Mouse (Mus musculus) ES-E14 (cell line): ENCODE measurements around the gene Gm20458. TPM values are rescaled to one million over a fixed set of nuclear protein-coding genes. Genes with fewer than 3 reads are reported as not detected.

Source experiments
- DNase-seq: peaks from one replicate; pipeline ENCODE4 v3.0.0-alpha.2; 2013; ENCODE audit warnings: low read depth, low spot score
- H3K27ac ChIP-seq: 2 replicates; pipeline ENCODE4 v1.5.1; 2012; ENCODE audit warnings: low read depth, mild to moderate bottlenecking, low read length, moderate library complexity, mixed read lengths; ENCODE audit not compliant: poor library complexity, insufficient read depth, severe bottlenecking
- H3K36me3 ChIP-seq: 2 replicates; pipeline ENCODE4 v1.6.1; 2012; ENCODE audit warnings: mild to moderate bottlenecking, low read length, moderate library complexity, mixed read lengths; ENCODE audit not compliant: control insufficient read depth, poor library complexity, insufficient read depth, severe bottlenecking
- H3K4me1 ChIP-seq, 2 experiments: fragments of 150-350 bp in 1 of 2; sonication (generic) in 1 of 2; 2 replicates each; pipeline ENCODE4 v1.6.1; 2012; ENCODE audit warnings: low read length in 2 of 2, mild to moderate bottlenecking in 1 of 2, mixed read lengths in 1 of 2; ENCODE audit not compliant: control insufficient read depth in 2 of 2, insufficient read depth in 2 of 2, poor library complexity in 1 of 2
- H3K4me3 ChIP-seq, 2 experiments: fragments of 150-350 bp in 1 of 2; sonication (generic) in 1 of 2; 2 replicates each; pipeline ENCODE4 v1.5.1; 2012; ENCODE audit warnings: low read length in 2 of 2, low read depth in 1 of 2, mild to moderate bottlenecking in 1 of 2, mixed read lengths in 1 of 2; ENCODE audit not compliant: insufficient read depth in 1 of 2, poor library complexity in 1 of 2, severe bottlenecking in 1 of 2
- H3K9ac ChIP-seq: 2 replicates; pipeline ENCODE4 v1.6.1; 2012; ENCODE audit warnings: low read depth, mild to moderate bottlenecking, low read length, mixed read lengths; ENCODE audit not compliant: poor library complexity, insufficient read depth, severe bottlenecking
- H3K9me3 ChIP-seq: fragments of 150-350 bp; sonication (generic); 2 replicates; pipeline ENCODE4 v1.6.1; 2012; ENCODE audit warnings: low read depth, mild to moderate bottlenecking, low read length; ENCODE audit not compliant: control insufficient read depth, insufficient read depth
- CHD2 ChIP-seq: IDR thresholded peaks from 2 replicates; pipeline ENCODE4 v1.6.1; 2014; ENCODE audit warnings: mild to moderate bottlenecking, low read depth, low read length, inconsistent platforms
- HCFC1 ChIP-seq: IDR thresholded peaks from 2 replicates; pipeline ENCODE4 v1.6.1; 2012; ENCODE audit warnings: low read length, inconsistent platforms, borderline replicate concordance; ENCODE audit not compliant: insufficient read depth
- MAFK ChIP-seq: IDR thresholded peaks from 2 replicates; pipeline ENCODE4 v1.6.1; 2014; ENCODE audit warnings: mild to moderate bottlenecking, low read depth, low read length, inconsistent platforms; ENCODE audit not compliant: insufficient read depth
- ZC3H11A ChIP-seq: IDR thresholded peaks from 2 replicates; pipeline ENCODE4 v1.6.1; 2012; ENCODE audit warnings: low read depth, mild to moderate bottlenecking, inconsistent platforms, low read length, borderline replicate concordance
- ZNF384 ChIP-seq: IDR thresholded peaks from 2 replicates; pipeline ENCODE4 v1.6.1; 2012; ENCODE audit warnings: low read depth, low read length, inconsistent platforms
- in situ Hi-C, 2 experiments: fragments of 600-800 bp; cut with MboI; formaldehyde crosslinking; loops; one replicate each; pipeline ENCODE4 v1.15.1; 2025; ENCODE audit warnings: low sequenced_read_pairs in 2 of 2, inconsistent platforms in 1 of 2; ENCODE audit not compliant: unreplicated experiment in 2 of 2
- total RNA-seq: library from RNA; depleted of rRNA; stranded (reverse); fragments of 300-350 nt; gene quantifications from 2 replicates; pipeline ENCODE4 v1.2.3, GENCODE M21; 2012

Gm20458 gene
- total RNA-seq, 1 experiment = not detected

- DNase-seq = no peak
- Histone ChIP-seq H3K4me3 (peak overlapping the region; percentile 72 to 76), H3K4me1 (peaks cover 0 to 8% of the 10 kb centered on the region in 2 experiments; a peak in 1 of 4 replicates), H3K36me3 (peaks cover 2% of the 10 kb centered on the region; the same call in 1 of the 2 replicates), H3K9me3 (no peaks in the 10 kb centered on the region), H3K27ac (no peak overlapping the region), H3K9ac (no peak overlapping the region)
- in situ Hi-C loops = no loop called here
- TF ChIP-seq ZNF384 (no peak), CHD2 (no peak), ZC3H11A (no peak), HCFC1 (no peak), MAFK (no peak)
Measured at GRCm38 (mm10) chr2:164487115-164487527, 26.4 kb downstream of the Gm20458 start.

DNA sequence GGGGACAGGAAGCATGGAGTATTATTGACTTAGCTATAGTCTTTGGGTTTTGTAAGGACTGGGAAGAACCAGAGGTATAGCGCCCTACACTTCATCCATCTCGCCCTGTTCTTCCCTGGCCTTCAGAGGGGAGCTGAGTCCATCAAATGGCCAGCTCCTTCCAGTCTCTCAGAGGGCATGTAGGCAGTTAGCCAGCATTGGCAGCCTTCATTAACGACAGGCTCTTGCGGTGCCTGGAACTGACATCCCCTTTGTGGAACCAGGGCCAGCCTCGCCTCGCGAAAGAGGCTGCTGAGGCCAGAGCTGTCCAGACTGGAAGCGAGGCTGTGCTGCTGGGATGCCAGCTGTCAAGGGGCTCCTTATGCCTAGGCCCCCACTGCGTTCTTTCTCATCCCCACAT, 27.0 kb downstream of the Gm20458 start:
- H3K9me3 ChIP-seq = no peaks in the 10 kb centered on the region
- H3K4me3 ChIP-seq = no peak overlapping the region
- DNase-seq = no peak
- no peak overlapping the region for H3K9ac ChIP-seq
- H3K27ac ChIP-seq = no peak overlapping the region
- peaks cover 0 to 8% of the 10 kb centered on the region in 2 experiments; a peak in 1 of 4 replicates for H3K4me1 ChIP-seq
- H3K36me3 ChIP-seq = peaks cover 2% of the 10 kb centered on the region; the same call in 1 of the 2 replicates
- no peak for TF ChIP-seq ZNF384
- TF ChIP-seq ZC3H11A = no peak
- TF ChIP-seq HCFC1 = no peak
- TF ChIP-seq CHD2 = no peak
- in situ Hi-C loops = no loop called here

DNA sequence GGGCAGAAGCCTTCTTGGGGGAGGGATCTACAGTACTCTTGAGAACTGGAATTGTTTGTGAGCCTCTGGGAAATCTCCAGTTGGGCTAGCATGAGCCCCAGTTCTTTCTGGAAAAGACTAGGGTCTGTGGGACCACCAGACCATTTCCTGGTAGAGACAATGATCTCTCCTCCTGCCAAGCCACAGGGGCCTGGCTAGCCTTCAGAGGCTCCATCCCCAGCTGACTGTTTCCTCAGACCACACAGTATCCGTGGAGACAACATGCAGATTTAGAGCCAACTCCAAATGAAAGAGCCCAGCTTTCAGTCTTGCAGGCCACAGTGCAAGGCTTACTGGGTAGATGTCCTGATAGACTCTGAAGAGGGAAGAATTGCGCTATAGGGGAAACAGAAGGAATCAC, 33.4 kb downstream of the Gm20458 start:
- Histone ChIP-seq H3K4me3 (no peak overlapping the region), H3K9me3 (no peaks in the 10 kb centered on the region), H3K36me3 (peaks cover 2% of the 10 kb centered on the region; the same call in 1 of the 2 replicates), H3K9ac (no peak overlapping the region), H3K4me1 (peaks cover 0 to 2% of the 10 kb centered on the region in 2 experiments; a peak in 1 of 4 replicates), H3K27ac (no peak overlapping the region)
- in situ Hi-C loops = no loop called here
- no peak for DNase-seq
- no peak for TF ChIP-seq HCFC1
- TF ChIP-seq ZC3H11A = no peak
- TF ChIP-seq CHD2 = no peak
- TF ChIP-seq ZNF384 = no peak
- TF ChIP-seq MAFK = no peak

DNA sequence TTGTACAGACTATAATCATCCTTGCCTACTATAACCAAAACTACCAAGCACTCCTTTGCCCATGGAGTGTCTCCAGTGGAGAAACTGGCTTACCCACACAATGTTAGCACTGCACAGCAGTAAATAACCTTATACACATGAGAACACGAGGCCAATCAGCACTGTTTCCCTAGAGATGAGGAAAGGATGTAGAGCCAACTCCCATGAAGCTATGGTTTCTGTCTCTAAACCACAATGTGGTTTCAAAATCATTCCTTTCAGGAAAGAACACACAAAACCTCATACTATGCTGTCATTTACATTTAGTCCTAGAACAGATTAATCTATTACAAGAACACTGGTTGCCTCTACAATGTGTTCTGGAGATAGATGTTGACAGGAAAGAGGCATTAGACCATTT, 35.6 kb downstream of the Gm20458 start:
- no peak overlapping the region for H3K9ac ChIP-seq
- TF ChIP-seq HCFC1 (no peak), CHD2 (no peak), ZNF384 (no peak), MAFK (no peak), ZC3H11A (no peak)
- in situ Hi-C loops = no loop called here
- no peak for DNase-seq
- no peaks in the 10 kb centered on the region for H3K9me3 ChIP-seq
- H3K36me3 ChIP-seq = peaks cover 15% of the 10 kb centered on the region
- H3K27ac ChIP-seq = no peak overlapping the region
- peaks cover 0 to 2% of the 10 kb centered on the region in 2 experiments; a peak in 1 of 4 replicates for H3K4me1 ChIP-seq
- H3K4me3 ChIP-seq = no peak overlapping the region
